13 mouse cellular contexts compared by ENCODE assay signal in the genomic region with DNA sequence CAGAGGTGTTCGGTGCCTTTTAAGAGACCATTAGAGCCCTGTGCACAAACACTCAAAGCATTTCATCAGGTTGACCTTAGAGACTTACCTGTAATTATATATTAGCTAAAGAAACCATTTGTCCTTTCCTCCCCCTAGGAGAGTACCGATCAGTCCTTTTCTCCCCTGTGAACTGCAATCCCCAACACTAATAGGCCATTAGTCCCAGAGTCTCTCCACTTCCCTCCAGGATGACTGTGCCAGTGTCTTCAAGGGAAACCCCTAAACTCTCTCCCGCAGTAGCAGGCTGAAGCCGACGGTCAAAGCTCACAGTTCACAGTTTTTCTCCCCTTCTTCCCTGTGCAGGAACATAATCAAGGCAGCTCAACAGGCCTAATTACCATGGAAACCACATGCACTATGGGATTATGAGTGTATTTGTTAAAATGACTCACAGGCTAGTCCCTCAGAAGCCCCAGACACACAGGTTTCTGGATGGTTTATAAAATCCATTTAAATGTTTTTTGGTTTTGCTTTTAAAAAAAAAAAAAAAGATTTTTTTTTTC. TPM values are rescaled to one million over a fixed set of nuclear protein-coding genes. Genes with fewer than 3 reads are reported as not detected.
DNase-seq lines count a peak whose midpoint lies in the region; ATAC-seq and TF ChIP-seq lines count a peak whose summit lies in the region.
"Had no signal": no experiment of that assay in that cellular context is flagged by ENCODE, and none has a peak within 500 bp of the region (broad histone marks: within the 10 kb centered on the region; RNA-seq: fewer than 3 reads in every experiment).

No protein-coding gene starts in this region.

- no peak overlapping the region for H3K4me3 ChIP-seq in lung, embryonic 15.5 days
- H3K4me3 ChIP-seq in forebrain, embryonic 16.5 days (replicated peaks; ENCODE audit: low read length), result no peak overlapping the region
- H3K4me3 ChIP-seq in midbrain, postnatal 0 days (ENCODE audit: low read depth, low read length), result no peak overlapping the region
- H3K4me3 ChIP-seq: liver, embryonic 15.5 days had no signal

- no peak for DNase-seq in lung, postnatal 10 days
- peak; percentile 85 for DNase-seq in brain, embryonic 14.5 days (ENCODE audit: low read depth)
- peak; percentile 40 for DNase-seq in midbrain, postnatal 0 days (ENCODE audit: low spot score)
- DNase-seq in heart, adult 9 months (ENCODE audit: low spot score in 2 of 2), result no peak
- no peak for DNase-seq in thymus, adult 18-20 months
- DNase-seq in adrenal gland, adult (ENCODE audit: inconsistent age in 2 of 2, low spot score in 1 of 2), result no peak
- DNase-seq: adrenal gland, postnatal 14 days; cerebellum, adult 8-10 months; kidney, postnatal 25 days; right cerebral cortex, adult 18-20 months had no signal

- TF ChIP-seq POLR2A in brain, embryonic 14.5 days (IDR thresholded peaks at IDR 0.05; ENCODE audit: borderline replicate concordance, extremely low read depth, insufficient read depth, insufficient read length, poor library complexity, severe bottlenecking), result no peak

- ATAC-seq in lung, embryonic 15.5 days (ENCODE audit: borderline replicate concordance, extremely low read depth, low FRiP score, low TSS enrichment), result no peak
- peak; percentile 32; the same call in 1 of the 2 replicates for ATAC-seq in forebrain, embryonic 16.5 days
- no peak for ATAC-seq in midbrain, postnatal 0 days (ENCODE audit: low FRiP score)

- no peaks in the 10 kb centered on the region for H3K27me3 ChIP-seq in lung, embryonic 15.5 days
- H3K27me3 ChIP-seq in forebrain, embryonic 16.5 days (replicated peaks; ENCODE audit: control insufficient read depth, insufficient read depth, low read length), result no peaks in the 10 kb centered on the region
- H3K27me3 ChIP-seq in midbrain, postnatal 0 days (ENCODE audit: insufficient read depth, low read length), result no peaks in the 10 kb centered on the region
- H3K27me3 ChIP-seq: liver, embryonic 15.5 days had no signal

- 0 out of 2 replicates have a peak overlapping the region, but pooled peaks have one; percentile 9 for H3K27ac ChIP-seq in lung, embryonic 15.5 days
- H3K27ac ChIP-seq in forebrain, embryonic 16.5 days (ENCODE audit: low read length), result no peak overlapping the region
- 0 out of 2 replicates have a peak overlapping the region, but pooled peaks have one; percentile 18 for H3K27ac ChIP-seq in midbrain, postnatal 0 days (ENCODE audit: low read depth, low read length)
- H3K27ac ChIP-seq: liver, embryonic 15.5 days had no signal

- H3K9me3 ChIP-seq in lung, embryonic 15.5 days, result no peaks in the 10 kb centered on the region
- no peaks in the 10 kb centered on the region for H3K9me3 ChIP-seq in forebrain, embryonic 16.5 days (ENCODE audit: control insufficient read depth, low read length)
- no peaks in the 10 kb centered on the region for H3K9me3 ChIP-seq in midbrain, postnatal 0 days (ENCODE audit: low read length)
- H3K9me3 ChIP-seq: liver, embryonic 15.5 days had no signal

- 45% methylated on average over 5 of the region's 5 CpGs for WGBS in lung, embryonic 15.5 days
- 20% methylated on average over 5 of the region's 5 CpGs for WGBS in forebrain, embryonic 16.5 days
- 18% methylated on average over 5 of the region's 5 CpGs for WGBS in midbrain, postnatal 0 days

- no peak for TF ChIP-seq CTCF in brain, embryonic 14.5 days (IDR thresholded peaks at IDR 0.05; ENCODE audit: borderline replicate concordance, extremely low read depth, insufficient read depth, insufficient read length)
- no peak for TF ChIP-seq CTCF in midbrain, postnatal 0 days (IDR thresholded peaks at IDR 0.05)

- H3K4me1 ChIP-seq in lung, embryonic 15.5 days, result peaks cover 13% of the 10 kb centered on the region; the same call in 1 of the 2 replicates
- H3K4me1 ChIP-seq in forebrain, embryonic 16.5 days (replicated peaks; ENCODE audit: control insufficient read depth, insufficient read depth, low read length), result peaks cover 49% of the 10 kb centered on the region
- H3K4me1 ChIP-seq in midbrain, postnatal 0 days (ENCODE audit: insufficient read depth, low read length), result peaks cover 12% of the 10 kb centered on the region; the same call in 1 of the 2 replicates
- H3K4me1 ChIP-seq: liver, embryonic 15.5 days had no signal

- H3K9ac ChIP-seq in lung, embryonic 15.5 days, result no peak overlapping the region
- no peak overlapping the region for H3K9ac ChIP-seq in forebrain, embryonic 16.5 days (replicated peaks; ENCODE audit: low read depth, low read length)
- H3K9ac ChIP-seq in midbrain, postnatal 0 days (replicated peaks; ENCODE audit: low read length, poor library complexity, severe bottlenecking), result no peak overlapping the region
- H3K9ac ChIP-seq: liver, embryonic 15.5 days had no signal

- H3K4me2 ChIP-seq in lung, embryonic 15.5 days, result no peak overlapping the region
- no peak overlapping the region for H3K4me2 ChIP-seq in forebrain, embryonic 16.5 days (ENCODE audit: low read length)
- no peak overlapping the region for H3K4me2 ChIP-seq in midbrain, postnatal 0 days (ENCODE audit: low read depth, low read length, poor library complexity, severe bottlenecking)
- H3K4me2 ChIP-seq: liver, embryonic 15.5 days had no signal

- no peaks in the 10 kb centered on the region for H3K36me3 ChIP-seq in lung, embryonic 15.5 days
- H3K36me3 ChIP-seq in forebrain, embryonic 16.5 days (ENCODE audit: control insufficient read depth, insufficient read depth), result no peaks in the 10 kb centered on the region
- no peaks in the 10 kb centered on the region for H3K36me3 ChIP-seq in midbrain, postnatal 0 days (ENCODE audit: insufficient read depth, low read length)
- H3K36me3 ChIP-seq: liver, embryonic 15.5 days had no signal

RNA-seq across cellular contexts. Expression of a gene that starts 13.4 kb away (rescaled TPM):
- 71.5 and 73.0 TPM in 2 replicates for polyA plus RNA-seq in lung, embryonic 15.5 days (2015; fragmentation: Nextera tagmentation; extraction: Ambion mirVana)
- polyA plus RNA-seq in brain, embryonic 14.5 days (2012; rRNA removed), result 278 and 363 TPM in 2 replicates
- 491 and 498 TPM in 2 replicates for polyA plus RNA-seq in forebrain, embryonic 16.5 days (2015; fragmentation: Nextera tagmentation; extraction: Ambion mirVana)
- 419 and 439 TPM in 2 replicates for total RNA-seq in midbrain, postnatal 0 days (2014; rRNA removed)
- polyA plus RNA-seq in midbrain, postnatal 0 days (2015; fragmentation: Nextera tagmentation; extraction: Ambion mirVana), result 344 and 374 TPM in 2 replicates

Comparison
In these comparisons a context has a peak if more than half of its experiments do, and no peak if none do; other contexts are left out.
1. DNase-seq: peak in brain, embryonic 14.5 days (single experiment) and midbrain, postnatal 0 days (single experiment); none in lung, postnatal 10 days (single experiment), heart, adult 9 months (0 of 2), thymus, adult 18-20 months (0 of 2) and adrenal gland, adult (0 of 2).